Mouse (Mus musculus) midbrain, embryonic 10.5 days (tissue): ENCODE data around the gene Man2a2. TPM values are rescaled to one million over a fixed set of nuclear protein-coding genes. Genes with fewer than 3 reads are reported as not detected.

Experiments used
- DNase-seq: peaks from one replicate; pipeline ENCODE4 v3.0.0-alpha.2; 2017; ENCODE audit warnings: low spot score
- H3K27ac ChIP-seq: fragments of 300-500 bp; sonication (generic); replicated peaks from 2 replicates; pipeline ENCODE4 v1.5.1; 2016; ENCODE audit warnings: mild to moderate bottlenecking
- H3K27me3 ChIP-seq: fragments of 300-500 bp; sonication (generic); 2 replicates; pipeline ENCODE4 v1.6.1; 2016; ENCODE audit warnings: low read depth, mild to moderate bottlenecking; ENCODE audit not compliant: poor library complexity, severe bottlenecking
- H3K36me3 ChIP-seq: fragments of 300-500 bp; sonication (generic); 2 replicates; pipeline ENCODE4 v1.6.1; 2016; ENCODE audit warnings: mild to moderate bottlenecking, moderate library complexity
- H3K4me1 ChIP-seq: fragments of 300-500 bp; sonication (generic); 2 replicates; pipeline ENCODE4 v1.6.1; 2016
- H3K4me3 ChIP-seq: fragments of 300-500 bp; sonication (generic); 2 replicates; pipeline ENCODE4 v1.5.1; 2016; ENCODE audit warnings: mild to moderate bottlenecking, moderate library complexity
- H3K9me3 ChIP-seq: fragments of 300-500 bp; sonication (generic); replicated peaks from 2 replicates; pipeline ENCODE4 v1.6.1; 2016; ENCODE audit warnings: mild to moderate bottlenecking
- WGBS: fragments of 180-500 bp; shearing (Covaris S2); methylation state at CpG from one replicate; pipeline ENCODE4 v1.1.7; 2016; 5-methylcytosine and 5-hydroxymethylcytosine counted together
- polyA plus RNA-seq: library from polyadenylated mRNA; unstranded; fragments of >200 nt; fragmentation: Nextera tagmentation; extraction: Ambion mirVana; gene quantifications from 2 replicates; pipeline ENCODE4 v1.2.1, GENCODE M21; 2016

Man2a2 gene
- polyA plus RNA-seq, 1 experiment from 2014 or later = 15.7 TPM

DNA sequence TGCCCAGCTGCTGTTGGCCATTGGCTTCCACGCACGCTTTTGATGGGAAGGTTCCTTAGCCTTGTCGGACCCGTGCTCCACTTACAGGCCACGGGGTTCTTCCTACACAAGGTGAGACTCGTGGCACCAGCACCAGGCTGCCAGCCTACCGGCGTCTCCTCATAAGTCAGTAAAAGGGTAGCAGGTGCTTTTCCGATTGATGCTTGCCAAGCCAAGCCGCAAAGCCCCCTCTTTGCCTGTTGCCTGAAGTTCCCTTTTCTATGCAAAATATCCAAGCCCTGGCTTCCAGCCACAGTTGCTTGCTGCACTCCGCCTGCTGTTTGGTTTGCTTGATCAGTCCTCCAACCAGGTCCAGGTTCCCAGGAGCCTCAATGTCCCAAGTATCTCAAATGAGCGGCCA is 2.7 kb upstream of the Man2a2 start:
- no peak for DNase-seq
- Histone ChIP-seq H3K27ac (no peak overlapping the region), H3K27me3 (no peaks in the 10 kb centered on the region), H3K4me3 (no peak overlapping the region), H3K9me3 (no peaks in the 10 kb centered on the region), H3K36me3 (no peaks in the 10 kb centered on the region), H3K4me1 (peaks cover 25% of the 10 kb centered on the region)
- 88% methylated on average over 12 of the region's 12 CpGs for WGBS

DNA sequence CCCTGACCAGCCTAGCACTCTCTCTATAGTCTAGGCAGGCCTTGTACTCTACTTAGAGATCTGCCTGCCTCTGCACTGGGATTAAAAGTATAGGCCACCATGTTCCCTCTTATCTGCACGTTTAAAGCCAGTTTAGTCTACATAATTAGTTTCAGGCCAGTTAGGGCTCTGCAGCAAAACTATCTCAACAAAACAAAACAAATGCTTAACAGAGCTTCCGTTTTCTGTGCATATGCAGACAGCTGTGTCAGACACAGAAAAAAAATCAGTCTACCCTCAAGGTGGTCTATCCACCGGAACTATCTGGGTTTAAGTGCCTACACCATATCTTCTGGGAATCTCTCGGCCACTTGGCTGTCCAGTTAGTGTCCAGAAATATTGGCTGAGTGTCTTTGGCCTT is 2.2 kb upstream of the Man2a2 start:
- Histone ChIP-seq H3K36me3 (peaks cover 4% of the 10 kb centered on the region), H3K4me1 (peaks cover 25% of the 10 kb centered on the region), H3K27me3 (no peaks in the 10 kb centered on the region), H3K9me3 (no peaks in the 10 kb centered on the region), H3K27ac (no peak overlapping the region), H3K4me3 (no peak overlapping the region)
- no peak for DNase-seq
- 84% methylated on average over 4 of the region's 4 CpGs for WGBS

DNA sequence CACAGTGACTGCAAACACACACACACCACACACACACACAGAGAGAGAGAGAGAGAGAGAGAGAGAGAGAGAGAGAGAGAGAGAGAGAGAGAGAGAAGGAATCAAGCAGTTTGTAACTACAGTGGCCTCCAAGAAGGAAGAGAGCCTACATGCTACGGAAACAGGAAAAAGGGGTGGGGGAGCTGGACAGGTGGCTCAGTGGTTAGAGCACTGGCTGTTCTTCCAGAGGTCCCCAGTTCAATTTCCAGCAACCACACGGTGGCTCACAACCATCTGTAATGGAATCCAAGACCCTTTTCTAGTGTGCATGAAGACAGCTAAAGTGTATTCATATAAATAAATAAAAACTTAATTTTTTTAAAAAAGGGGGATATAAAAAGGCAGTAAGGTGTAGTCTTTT is 1.5 kb upstream of the Man2a2 start:
- Histone ChIP-seq H3K4me1 (peaks cover 25% of the 10 kb centered on the region), H3K36me3 (peaks cover 11% of the 10 kb centered on the region), H3K4me3 (no peak overlapping the region), H3K27ac (no peak overlapping the region), H3K27me3 (no peaks in the 10 kb centered on the region), H3K9me3 (no peaks in the 10 kb centered on the region)
- DNase-seq = no peak
- WGBS = 63% methylated on average over 2 of the region's 2 CpGs

DNA sequence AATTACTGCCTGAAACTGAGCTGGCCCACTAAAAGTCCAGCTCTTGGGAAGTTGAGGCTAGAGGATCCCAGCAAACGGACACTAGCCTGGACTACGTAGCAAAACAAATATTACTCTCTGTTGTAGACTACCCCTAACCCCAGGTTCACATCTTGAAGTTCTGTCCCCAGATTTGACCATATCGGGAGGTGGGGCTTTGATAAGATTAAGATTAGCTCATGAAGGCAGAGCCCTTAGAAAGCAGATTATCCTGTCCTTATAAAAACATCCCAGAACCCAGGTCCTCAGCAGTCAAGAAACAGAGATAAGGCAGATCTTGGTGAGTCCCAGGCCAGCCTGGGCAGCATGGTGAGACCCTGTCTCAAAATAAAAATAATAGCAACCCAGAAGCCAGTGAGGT is 991 bp upstream of the Man2a2 start:
- Histone ChIP-seq H3K4me3 (no peak overlapping the region), H3K4me1 (peaks cover 25% of the 10 kb centered on the region), H3K27me3 (no peaks in the 10 kb centered on the region), H3K9me3 (no peaks in the 10 kb centered on the region), H3K27ac (no peak overlapping the region), H3K36me3 (peaks cover 16% of the 10 kb centered on the region)
- no peak for DNase-seq
- WGBS = 82% methylated on average over 3 of the region's 3 CpGs

DNA sequence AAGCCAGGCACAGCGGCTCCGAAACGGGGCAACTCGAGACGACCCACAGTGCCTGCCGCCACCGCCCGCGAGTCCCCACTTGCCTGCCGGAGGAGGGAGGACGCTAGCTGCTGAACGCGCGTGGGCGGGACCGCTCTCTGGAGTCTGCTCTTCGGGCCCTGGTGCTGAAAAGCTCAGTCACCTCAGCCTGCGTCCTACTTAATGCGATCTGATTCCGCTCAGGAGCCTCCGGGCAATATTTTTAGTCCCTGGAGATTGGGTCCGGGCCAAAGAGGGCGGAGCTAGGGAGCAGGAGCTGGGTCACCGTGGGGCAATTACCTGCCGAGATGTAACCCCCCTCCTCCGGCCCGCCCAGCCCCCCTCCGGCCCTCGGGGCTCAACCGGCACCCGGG is 530 bp downstream of the Man2a2 start:
- Histone ChIP-seq H3K4me1 (peaks cover 17% of the 10 kb centered on the region), H3K4me3 (peak overlapping the region; percentile 96), H3K9me3 (no peaks in the 10 kb centered on the region), H3K27me3 (no peaks in the 10 kb centered on the region), H3K36me3 (peaks cover 31% of the 10 kb centered on the region), H3K27ac (peak overlapping the region; percentile 93)
- DNase-seq = peak; percentile 65
- under 1% methylated on average over 31 of the region's 31 CpGs for WGBS

DNA sequence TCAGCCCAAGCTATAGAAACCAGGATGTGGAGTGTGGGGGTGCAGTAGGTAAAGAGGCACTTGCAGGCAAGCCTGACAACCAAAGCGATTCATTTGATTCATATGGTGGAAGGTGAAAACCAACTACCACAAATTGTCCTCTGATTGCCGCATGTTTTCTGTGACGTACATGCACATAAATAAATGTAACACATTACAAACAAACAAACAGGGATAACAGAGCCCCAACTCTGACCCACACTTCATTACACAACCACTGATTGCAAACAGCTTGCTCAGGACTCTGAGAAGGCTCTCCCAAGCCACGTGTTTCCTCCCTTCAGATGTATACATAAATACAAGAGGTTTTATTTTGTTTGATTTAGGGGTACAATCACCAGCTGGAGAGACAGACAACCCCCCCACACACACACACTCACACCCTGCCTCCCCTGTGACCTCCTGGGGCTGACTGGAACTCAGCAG is 1.2 kb downstream of the Man2a2 start:
- peaks cover 17% of the 10 kb centered on the region for H3K4me1 ChIP-seq
- H3K27ac ChIP-seq = peak overlapping the region; percentile 93; the same call in 1 of the 2 replicates
- peaks cover 34% of the 10 kb centered on the region for H3K36me3 ChIP-seq
- H3K27me3 ChIP-seq = no peaks in the 10 kb centered on the region
- H3K4me3 ChIP-seq = peak overlapping the region; percentile 96
- WGBS = 60% methylated on average over 4 of the region's 4 CpGs
- no peak for DNase-seq
- H3K9me3 ChIP-seq = no peaks in the 10 kb centered on the region

DNA sequence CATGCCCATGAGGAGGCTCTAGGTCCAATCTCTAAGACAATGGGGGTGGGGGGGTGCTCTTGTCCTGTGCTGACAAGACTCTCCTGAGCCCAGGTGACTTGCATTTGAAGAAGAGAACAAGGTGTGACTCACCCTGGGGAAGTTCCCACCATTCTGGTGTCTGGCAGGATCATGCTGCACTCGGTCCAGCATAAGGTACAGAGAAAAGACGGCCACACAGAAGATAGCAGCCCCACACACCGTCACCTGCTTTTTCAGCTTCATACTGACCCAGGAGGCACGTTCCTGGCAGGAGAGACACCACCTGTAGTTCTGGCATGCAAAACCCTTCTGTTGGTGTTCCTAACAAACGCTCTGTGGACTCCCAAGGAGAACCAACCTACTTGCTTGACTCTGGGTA is 1.7 kb downstream of the Man2a2 start:
- peak overlapping the region; percentile 96; the same call in 1 of the 2 replicates for H3K4me3 ChIP-seq
- whole genome bisulfite sequencing = 73% methylated on average over 5 of the region's 5 CpGs
- H3K9me3 ChIP-seq = no peaks in the 10 kb centered on the region
- peaks cover 17% of the 10 kb centered on the region for H3K4me1 ChIP-seq
- no peak overlapping the region for H3K27ac ChIP-seq
- peaks cover 39% of the 10 kb centered on the region for H3K36me3 ChIP-seq
- DNase-seq = no peak
- H3K27me3 ChIP-seq = no peaks in the 10 kb centered on the region

DNA sequence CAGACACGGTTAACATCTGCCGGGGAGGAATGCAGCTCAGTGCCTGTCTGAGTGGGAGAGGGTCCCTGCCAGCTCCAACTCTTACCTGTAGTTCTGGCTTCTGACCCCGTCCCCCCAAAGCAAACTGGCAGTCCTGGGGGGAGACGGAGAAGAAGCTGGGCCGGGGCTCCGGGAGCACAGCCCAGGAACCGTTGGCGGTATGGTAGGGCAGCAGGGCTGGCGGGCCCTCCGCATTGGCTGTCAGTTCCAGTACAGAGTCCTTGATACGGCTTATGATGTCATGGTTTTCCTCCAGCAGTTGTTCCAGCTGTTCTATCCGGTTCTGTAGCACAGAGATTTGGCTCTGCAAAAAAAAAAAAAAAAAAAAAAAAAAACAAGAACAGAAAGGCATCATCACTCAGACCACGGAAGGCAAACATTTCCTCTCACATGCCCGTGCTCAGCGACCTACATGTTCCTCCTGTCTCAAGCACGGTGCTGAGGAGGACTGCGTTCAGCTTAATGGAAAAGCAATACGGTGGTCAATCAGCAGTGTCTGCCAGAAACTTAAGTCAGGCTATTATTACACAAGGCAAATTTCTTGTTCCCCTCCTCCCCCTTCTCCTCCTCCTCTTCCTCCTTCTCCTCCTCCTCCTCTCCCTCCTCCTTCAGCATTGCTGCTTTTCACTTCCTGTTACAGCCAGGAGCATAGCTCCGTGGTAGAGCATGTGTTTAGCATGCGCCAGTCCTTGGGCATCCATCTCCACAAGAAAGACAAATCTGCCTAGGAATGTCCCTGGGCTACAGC is 2.3 kb downstream of the Man2a2 start:
- peaks cover 46% of the 10 kb centered on the region for H3K36me3 ChIP-seq
- no peaks in the 10 kb centered on the region for H3K27me3 ChIP-seq
- no peak overlapping the region for H3K27ac ChIP-seq
- DNase-seq = no peak
- H3K4me3 ChIP-seq = 0 out of 2 replicates have a peak overlapping the region, but pooled peaks have one; percentile 96
- H3K4me1 ChIP-seq = peaks cover 17% of the 10 kb centered on the region
- 91% methylated on average over 20 of the region's 20 CpGs for WGBS
- H3K9me3 ChIP-seq = no peaks in the 10 kb centered on the region

DNA sequence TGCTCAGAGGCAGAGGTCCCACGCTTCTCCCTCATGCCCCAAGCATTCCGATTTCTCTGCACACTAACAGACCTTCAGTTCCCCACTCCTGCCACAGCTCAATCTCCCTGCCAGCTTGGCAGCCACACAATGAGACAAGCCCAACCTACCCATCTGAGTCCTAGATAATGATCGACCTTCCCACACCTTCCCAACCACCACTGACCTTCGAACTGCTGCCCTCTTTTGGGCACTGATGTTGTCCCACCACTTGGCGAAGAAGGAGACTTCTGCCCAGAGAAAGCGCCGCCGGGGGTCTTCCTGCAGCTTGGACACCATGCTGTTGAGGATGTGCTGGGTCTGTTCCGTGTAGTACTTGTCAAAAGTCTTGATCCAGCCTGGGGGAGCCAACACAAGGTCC is 3.2 kb downstream of the Man2a2 start:
- peaks cover 54% of the 10 kb centered on the region for H3K36me3 ChIP-seq
- H3K4me3 ChIP-seq = no peak overlapping the region

DNA sequence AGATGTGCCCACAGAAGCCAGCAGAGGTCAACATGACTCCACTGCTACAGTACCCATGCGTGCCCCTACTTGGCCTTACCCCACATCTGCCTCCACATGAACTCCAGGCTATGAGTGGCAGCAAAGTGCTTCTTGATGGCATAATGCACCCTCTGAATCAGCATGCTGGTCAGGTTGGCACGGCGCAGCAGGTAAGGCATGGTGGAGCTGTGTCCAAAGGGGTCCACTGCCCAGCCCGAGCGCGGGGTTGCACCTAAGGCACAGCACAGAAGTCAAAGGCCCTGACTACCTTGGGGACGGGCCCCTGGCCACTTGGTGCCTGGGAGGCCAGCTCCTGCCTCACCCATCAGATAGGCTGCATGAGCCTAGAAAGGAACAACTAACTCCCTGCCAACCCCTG is 3.9 kb downstream of the Man2a2 start:
- H3K4me1 ChIP-seq = peaks cover 17% of the 10 kb centered on the region
- DNase-seq = no peak
- H3K4me3 ChIP-seq = no peak overlapping the region
- no peaks in the 10 kb centered on the region for H3K9me3 ChIP-seq
- H3K27ac ChIP-seq = no peak overlapping the region
- H3K36me3 ChIP-seq = peaks cover 62% of the 10 kb centered on the region
- no peaks in the 10 kb centered on the region for H3K27me3 ChIP-seq
- WGBS = 95% methylated on average over 7 of the region's 7 CpGs

More for the DNA sequence above, 3.2 kb downstream of the Man2a2 start:
- WGBS = 89% methylated on average over 9 of the region's 9 CpGs
- no peak overlapping the region for H3K27ac ChIP-seq
- H3K9me3 ChIP-seq = no peaks in the 10 kb centered on the region
- DNase-seq = no peak
- H3K27me3 ChIP-seq = no peaks in the 10 kb centered on the region
- H3K4me1 ChIP-seq = peaks cover 17% of the 10 kb centered on the region

DNA sequence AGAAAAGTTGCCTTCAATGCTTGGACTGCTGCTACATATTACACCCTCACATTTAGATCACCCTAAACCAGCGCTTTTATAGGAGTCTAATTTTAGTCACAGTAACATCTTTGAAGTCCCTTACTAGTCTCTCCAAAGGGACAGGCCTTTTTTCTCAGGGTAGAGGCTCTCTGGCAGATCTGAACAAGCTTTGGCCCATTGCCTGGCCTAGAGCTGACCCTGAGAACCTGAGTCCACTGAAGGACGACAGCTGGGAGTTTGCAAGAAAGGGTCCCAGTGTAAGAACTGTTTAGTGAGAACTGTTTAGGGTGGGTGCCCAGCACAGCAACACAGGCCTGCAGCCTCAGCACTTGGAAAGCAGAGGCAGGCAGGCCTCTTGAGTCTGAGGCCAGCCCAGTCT is 5.4 kb downstream of the Man2a2 start:
- H3K4me1 ChIP-seq = peaks cover 17% of the 10 kb centered on the region
- no peak overlapping the region for H3K27ac ChIP-seq
- H3K36me3 ChIP-seq = peaks cover 76% of the 10 kb centered on the region
- no peak overlapping the region for H3K4me3 ChIP-seq
- no peak for DNase-seq
- no peaks in the 10 kb centered on the region for H3K9me3 ChIP-seq
- WGBS = 94% methylated on average over 2 of the region's 2 CpGs
- H3K27me3 ChIP-seq = no peaks in the 10 kb centered on the region

DNA sequence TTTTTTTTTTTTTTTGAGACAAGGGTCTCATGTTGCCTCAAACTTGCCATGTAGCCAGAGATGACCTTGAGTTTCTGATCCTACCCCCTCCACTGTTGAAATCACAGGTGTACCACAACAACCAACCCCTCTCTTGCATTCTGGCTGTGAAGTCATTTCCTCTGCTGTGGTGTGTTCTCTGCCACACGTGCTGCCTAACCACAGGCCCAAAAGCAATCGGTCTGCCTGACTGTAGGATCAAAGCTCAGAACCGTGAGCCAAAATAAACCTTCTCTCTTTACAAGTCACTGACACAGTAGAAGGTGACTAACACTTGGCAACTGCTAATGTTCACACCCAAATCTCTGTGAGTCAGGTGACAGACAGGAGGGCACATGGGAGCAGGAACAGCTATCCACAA is 10.7 kb downstream of the Man2a2 start:
- H3K36me3 ChIP-seq = peaks cover 97% of the 10 kb centered on the region
- WGBS = 81% methylated on average over 3 of the region's 3 CpGs
- H3K27ac ChIP-seq = no peak overlapping the region
- H3K4me1 ChIP-seq = peaks cover 20% of the 10 kb centered on the region
- H3K9me3 ChIP-seq = no peaks in the 10 kb centered on the region
- H3K27me3 ChIP-seq = no peaks in the 10 kb centered on the region
- no peak overlapping the region for H3K4me3 ChIP-seq
- DNase-seq = no peak

DNA sequence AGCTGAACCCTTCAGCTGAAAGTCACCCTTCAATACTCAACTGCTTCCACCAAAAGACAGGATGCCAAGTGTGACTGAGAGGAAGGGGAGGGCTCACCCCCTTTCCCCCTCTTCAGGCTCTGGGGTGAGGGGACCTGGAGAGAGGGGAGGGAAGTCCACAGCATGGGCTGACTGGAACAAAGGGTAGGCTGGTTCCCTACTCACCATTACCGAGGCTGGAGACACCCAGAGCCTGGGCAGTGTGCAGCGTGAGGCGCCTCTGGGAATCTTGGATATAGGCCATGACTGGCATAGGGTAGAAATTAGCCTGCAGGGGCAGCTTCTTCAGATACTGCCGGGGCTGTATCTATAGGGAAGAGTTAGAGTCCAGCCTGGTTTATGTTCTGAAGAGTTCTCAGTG is 13.1 kb downstream of the Man2a2 start:
- H3K27me3 ChIP-seq = no peaks in the 10 kb centered on the region
- 79% methylated on average over 4 of the region's 4 CpGs for WGBS
- H3K4me1 ChIP-seq = peaks cover 20% of the 10 kb centered on the region
- no peaks in the 10 kb centered on the region for H3K9me3 ChIP-seq
- H3K4me3 ChIP-seq = no peak overlapping the region
- H3K36me3 ChIP-seq = peaks cover 95% of the 10 kb centered on the region
- H3K27ac ChIP-seq = 0 out of 2 replicates have a peak overlapping the region, but pooled peaks have one; percentile 28
- no peak for DNase-seq
